Mouse (Mus musculus): ENCODE results near the gene Fam129a. TPM values are rescaled to one million over a fixed set of nuclear protein-coding genes. Genes with fewer than 3 reads are reported as not detected.
A peak's percentile ranks its signal among the peaks of the same experiment; 100 is the strongest.
"Not testable (repeated sequence)": the region's sequence is repeated elsewhere in the genome, so short reads cannot be mapped to it uniquely, and the experiment has no call there.

The Fam129a gene
- polyA plus RNA-seq, 1 experiment from 2014 or later, result 2.2 TPM

DNA sequence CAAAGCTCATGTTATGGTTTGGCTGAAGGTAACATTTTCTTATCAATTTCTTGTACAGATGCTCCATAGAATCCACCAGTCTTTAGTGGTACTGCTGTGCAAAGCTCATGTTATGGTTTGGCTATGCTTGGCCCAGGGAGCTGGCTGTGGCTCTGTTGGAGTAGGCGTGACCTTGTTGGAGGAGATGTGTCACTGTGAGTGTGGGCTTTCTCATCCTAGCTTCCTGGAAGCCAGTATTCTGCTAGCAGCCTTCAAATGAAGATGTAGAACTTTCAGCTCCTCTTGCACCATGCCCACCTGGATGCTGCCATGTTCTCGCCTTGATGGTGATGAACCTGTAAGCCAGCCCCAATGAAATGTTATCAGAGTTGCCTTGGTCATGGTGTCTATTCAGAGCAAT lies 178.9 kb downstream of the Fam129a start:
- not testable (repeated sequence) for H3K9ac ChIP-seq (replicated peaks); H3K9me3 ChIP-seq; H3K27ac ChIP-seq (replicated peaks); H3K27me3 ChIP-seq; ATAC-seq (replicated peaks); H3K4me3 ChIP-seq; H3K4me1 ChIP-seq; H3K36me3 ChIP-seq; H3K4me2 ChIP-seq (replicated peaks)
- WGBS, result 87% methylated on average over 2 of the region's 2 CpGs

DNA sequence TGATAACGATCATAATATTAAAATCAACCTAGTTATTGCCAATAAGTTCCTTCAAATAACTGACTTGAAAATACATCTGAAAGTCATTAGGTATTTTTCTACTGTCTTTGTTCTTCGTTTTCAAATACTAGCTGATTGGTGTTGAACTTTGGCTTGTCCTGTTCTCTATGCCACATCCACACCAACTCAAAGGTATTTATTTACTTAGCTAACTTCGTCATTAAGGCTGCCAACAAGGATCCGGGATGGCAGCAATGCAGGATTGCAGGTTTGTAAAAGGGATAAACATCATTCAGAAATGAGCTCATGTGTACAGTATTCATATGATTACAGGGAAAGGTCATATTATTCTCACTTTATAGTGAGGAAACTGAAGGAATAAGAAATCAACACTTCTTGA lies 182.0 kb downstream of the Fam129a start:
- Histone ChIP-seq H3K9ac (replicated peaks) (no peak overlapping the region), H3K9me3 (no peaks in the 10 kb centered on the region), H3K4me1 (peaks cover 21% of the 10 kb centered on the region), H3K27me3 (no peaks in the 10 kb centered on the region), H3K4me3 (no peak overlapping the region), H3K4me2 (replicated peaks) (no peak overlapping the region), H3K27ac (replicated peaks) (no peak overlapping the region), H3K36me3 (no peaks in the 10 kb centered on the region)
- no peak for ATAC-seq (replicated peaks)
- 89% methylated on average over 4 of the region's 4 CpGs for WGBS

DNA sequence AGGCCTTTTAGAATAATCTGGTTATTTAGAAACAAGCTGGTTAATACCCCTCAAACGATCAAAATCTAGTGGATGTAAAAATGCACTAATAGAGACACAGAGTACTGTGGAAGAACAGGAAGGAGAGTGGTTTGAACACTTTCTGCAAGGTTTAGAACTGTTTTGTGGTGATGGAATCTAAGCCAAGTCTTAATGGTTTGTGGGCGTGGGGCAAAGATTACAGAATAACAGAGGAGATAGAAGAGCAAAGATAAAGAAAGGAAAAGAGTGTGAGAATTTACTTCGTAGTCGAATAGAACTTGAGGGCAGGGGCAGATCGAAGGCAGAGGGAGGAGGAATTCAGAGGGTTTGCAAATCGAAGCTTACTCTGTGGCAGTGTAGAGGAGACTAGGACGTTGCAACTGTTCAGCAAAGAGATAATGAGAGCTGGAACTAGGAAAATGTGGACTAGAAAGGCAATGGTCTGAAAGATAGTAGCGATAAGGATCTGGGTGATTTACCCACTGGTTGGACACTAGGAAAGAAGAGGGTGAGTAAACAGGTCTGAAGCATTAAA lies 182.5 kb downstream of the Fam129a start:
- whole genome bisulfite sequencing, result 85% methylated on average over 8 of the region's 8 CpGs

DNA sequence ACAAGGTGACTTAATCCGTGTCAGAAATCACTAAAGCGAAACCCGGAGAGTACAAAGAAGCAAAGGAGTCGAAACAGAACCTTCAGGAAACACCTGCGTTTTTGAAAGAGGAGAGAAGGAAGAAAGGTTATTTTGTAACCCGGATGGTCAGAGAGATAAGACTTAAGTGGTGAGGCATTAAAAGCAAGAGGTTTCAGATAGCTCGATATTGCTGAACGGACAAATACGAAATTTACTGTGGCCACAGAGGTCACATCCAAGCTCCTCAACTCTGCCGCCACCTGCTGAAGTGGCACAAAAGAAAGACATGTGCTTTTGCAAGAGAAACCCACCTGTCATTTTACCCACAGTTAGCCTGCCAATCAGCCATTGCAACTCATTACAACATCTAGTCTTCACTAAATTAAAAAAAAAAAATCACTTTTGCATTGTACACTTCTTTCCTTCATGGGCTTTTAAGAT lies 183.1 kb downstream of the Fam129a start:
- no peak for ATAC-seq (replicated peaks)
- no peak overlapping the region for H3K27ac ChIP-seq (replicated peaks)
- WGBS, result 77% methylated on average over 10 of the region's 10 CpGs
- peak overlapping the region; percentile 46 for H3K4me2 ChIP-seq (replicated peaks)
- peak overlapping the region; percentile 52; the same call in 1 of the 2 replicates for H3K9ac ChIP-seq (replicated peaks)
- H3K9me3 ChIP-seq, result no peaks in the 10 kb centered on the region
- peak overlapping the region; percentile 58 for H3K4me3 ChIP-seq
- H3K36me3 ChIP-seq, result no peaks in the 10 kb centered on the region
- H3K27me3 ChIP-seq, result no peaks in the 10 kb centered on the region
- H3K4me1 ChIP-seq, result peaks cover 21% of the 10 kb centered on the region

More for the DNA sequence above, 182.5 kb downstream of the Fam129a start:
- Histone ChIP-seq H3K4me1 (peaks cover 21% of the 10 kb centered on the region), H3K4me2 (replicated peaks) (no peak overlapping the region), H3K36me3 (no peaks in the 10 kb centered on the region), H3K27ac (replicated peaks) (no peak overlapping the region), H3K4me3 (no peak overlapping the region), H3K9ac (replicated peaks) (no peak overlapping the region), H3K9me3 (no peaks in the 10 kb centered on the region), H3K27me3 (no peaks in the 10 kb centered on the region)
- ATAC-seq (replicated peaks), result no peak

DNA sequence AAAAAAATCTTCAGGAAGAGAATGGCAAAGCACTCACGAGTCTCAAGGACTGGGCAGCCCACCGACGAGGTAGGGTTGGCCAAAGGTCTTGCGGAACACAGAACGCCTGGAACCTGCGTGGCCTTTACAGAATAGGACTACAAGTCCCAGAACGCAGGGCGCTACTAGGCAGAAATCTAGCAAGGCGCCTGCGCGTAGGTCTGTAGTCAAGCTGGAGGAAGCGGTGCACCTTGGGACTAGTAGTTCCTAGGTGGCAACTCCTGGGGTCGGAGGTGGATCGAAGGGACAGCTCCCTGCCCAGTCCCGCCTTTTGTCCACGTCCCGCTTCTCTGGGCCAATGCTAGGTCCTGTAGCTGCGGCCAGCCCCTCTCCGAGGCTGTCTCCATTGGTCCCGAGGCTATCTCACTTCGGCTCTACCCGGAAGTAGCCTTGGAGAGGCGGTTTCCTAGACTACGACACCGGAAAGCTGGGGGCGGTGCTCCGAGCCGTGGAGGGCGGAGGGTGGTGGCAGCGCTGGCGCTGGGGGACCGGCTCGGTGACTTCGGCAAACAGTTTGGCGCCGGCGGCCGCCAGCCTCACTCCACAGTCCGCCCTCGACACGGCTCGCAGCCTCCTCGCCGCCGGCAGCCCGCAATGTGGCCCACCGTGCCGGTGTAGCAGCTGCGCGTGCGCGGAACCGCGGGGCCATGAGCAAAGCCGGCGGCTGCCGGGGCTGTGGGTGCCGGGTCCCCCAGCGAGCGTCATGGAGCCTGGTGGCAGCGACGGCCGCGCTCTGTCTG lies 184.1 kb downstream of the Fam129a start, which contains the start of gene Edem3:
TSS of gene Edem3 (plus strand) at position 491 of the 779 bp plus-strand sequence.
- ATAC-seq (replicated peaks), result peak; percentile 99
- Histone ChIP-seq H3K27ac (replicated peaks) (peak within 1 kb of the TSS; percentile 87), H3K4me3 (peak within 1 kb of the TSS; percentile 58), H3K27me3 (no peaks in the 10 kb centered on the region), H3K9ac (replicated peaks) (peak within 1 kb of the TSS; percentile 61), H3K4me2 (replicated peaks) (peak within 1 kb of the TSS; percentile 75), H3K9me3 (no peaks in the 10 kb centered on the region), H3K4me1 (peaks cover 21% of the 10 kb centered on the region), H3K36me3 (no peaks in the 10 kb centered on the region)
- WGBS, result under 1% methylated on average over 62 of the region's 64 CpGs

DNA sequence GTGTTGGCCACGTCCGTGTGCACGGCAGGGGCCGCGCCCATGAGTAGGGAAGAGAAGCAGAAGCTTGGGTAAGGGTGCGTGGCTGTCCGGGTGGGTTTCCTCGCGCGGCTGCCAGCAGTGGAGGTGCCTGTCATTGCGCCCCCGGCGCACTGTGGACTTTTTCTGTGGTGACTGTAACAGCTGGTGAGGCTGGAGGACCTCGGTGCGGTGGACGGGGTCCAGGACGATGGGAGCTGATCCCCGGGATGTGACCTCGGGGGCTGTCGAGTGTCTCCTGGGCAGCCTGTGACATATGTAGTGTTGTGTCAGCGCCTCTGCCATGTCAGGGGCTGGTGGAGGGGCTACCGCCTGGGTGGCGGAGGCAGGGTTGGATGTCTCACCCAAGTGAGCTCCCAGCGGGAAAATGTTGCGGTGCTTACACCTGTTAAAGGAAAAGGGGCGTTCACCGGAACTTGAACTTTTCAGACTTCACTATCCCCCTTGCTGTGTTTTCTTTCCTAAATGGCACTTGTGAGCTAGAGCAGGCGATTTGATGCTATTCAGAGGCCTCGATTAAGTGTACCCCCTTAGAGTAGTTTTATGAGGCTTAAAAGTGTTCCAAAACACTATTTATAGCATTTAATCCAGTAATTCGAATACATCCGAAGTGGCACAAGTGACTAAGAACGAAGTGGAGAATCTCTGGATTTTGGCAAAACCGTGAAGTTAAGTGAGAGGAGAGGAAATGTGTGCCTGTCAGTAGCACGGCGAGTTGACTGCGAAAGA lies 184.9 kb downstream of the Fam129a start:
- no peaks in the 10 kb centered on the region for H3K36me3 ChIP-seq
- whole genome bisulfite sequencing, result 6% methylated on average over 36 of the region's 36 CpGs
- ATAC-seq (replicated peaks), result peak; percentile 36; the same call in 1 of the 2 replicates

DNA sequence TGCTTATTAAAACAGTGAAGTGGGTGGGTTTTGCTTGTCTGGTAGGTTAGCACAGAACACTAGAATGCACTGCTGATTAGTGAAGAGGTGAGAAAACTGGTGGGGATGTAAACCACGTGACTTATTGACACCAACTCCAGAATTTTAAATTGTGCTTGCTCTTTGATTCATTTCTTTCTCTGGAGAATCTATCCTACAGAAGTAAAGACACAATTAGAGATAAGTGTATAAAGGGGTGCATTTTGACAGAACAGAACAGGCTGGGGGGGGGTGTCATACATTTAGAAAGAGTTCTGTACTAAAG lies 185.4 kb downstream of the Fam129a start:
- 30% methylated on average over 1 of the region's 1 CpGs for WGBS
- H3K4me2 ChIP-seq (replicated peaks), result peak overlapping the region; percentile 75
- H3K36me3 ChIP-seq, result peaks cover 3% of the 10 kb centered on the region; the same call in 1 of the 2 replicates
- no peak overlapping the region for H3K27ac ChIP-seq (replicated peaks)
- H3K9ac ChIP-seq (replicated peaks), result no peak overlapping the region
- H3K9me3 ChIP-seq, result no peaks in the 10 kb centered on the region
- ATAC-seq (replicated peaks), result no peak
- H3K4me3 ChIP-seq, result peak overlapping the region; percentile 58
- H3K27me3 ChIP-seq, result no peaks in the 10 kb centered on the region
- H3K4me1 ChIP-seq, result peaks cover 21% of the 10 kb centered on the region

More for the DNA sequence above, 184.9 kb downstream of the Fam129a start:
- H3K9ac ChIP-seq (replicated peaks), result peak overlapping the region; percentile 61
- H3K4me3 ChIP-seq, result peak overlapping the region; percentile 58
- peak overlapping the region; percentile 87 for H3K27ac ChIP-seq (replicated peaks)
- peaks cover 21% of the 10 kb centered on the region for H3K4me1 ChIP-seq
- H3K4me2 ChIP-seq (replicated peaks), result peak overlapping the region; percentile 75
- H3K27me3 ChIP-seq, result no peaks in the 10 kb centered on the region
- no peaks in the 10 kb centered on the region for H3K9me3 ChIP-seq

DNA sequence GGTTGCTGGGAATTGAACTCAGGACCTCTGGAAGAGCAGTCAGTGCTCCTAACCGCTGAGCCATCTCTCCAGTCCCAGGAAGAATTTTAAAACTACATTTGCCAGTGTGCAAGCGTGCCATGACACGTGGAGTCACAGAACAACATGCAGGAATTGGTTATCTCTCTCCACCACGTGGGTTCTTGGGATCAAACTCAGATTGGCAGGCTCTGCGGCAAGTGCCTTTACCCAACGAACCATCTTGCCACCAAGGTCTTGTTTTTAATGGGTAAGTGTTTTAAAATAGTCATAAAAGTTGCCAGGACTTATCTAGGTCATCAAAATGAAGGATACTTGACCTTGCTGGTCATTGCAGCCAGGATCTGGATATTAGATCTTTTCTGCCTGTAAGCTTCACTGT lies 187.3 kb downstream of the Fam129a start:
- Histone ChIP-seq H3K27me3 (no peaks in the 10 kb centered on the region), H3K4me1 (peaks cover 21% of the 10 kb centered on the region), H3K9me3 (no peaks in the 10 kb centered on the region), H3K36me3 (peaks cover 15% of the 10 kb centered on the region), H3K4me3 (no peak overlapping the region), H3K4me2 (replicated peaks) (no peak overlapping the region), H3K27ac (replicated peaks) (no peak overlapping the region), H3K9ac (replicated peaks) (no peak overlapping the region)
- 94% methylated on average over 6 of the region's 6 CpGs for WGBS
- ATAC-seq (replicated peaks), result no peak

DNA sequence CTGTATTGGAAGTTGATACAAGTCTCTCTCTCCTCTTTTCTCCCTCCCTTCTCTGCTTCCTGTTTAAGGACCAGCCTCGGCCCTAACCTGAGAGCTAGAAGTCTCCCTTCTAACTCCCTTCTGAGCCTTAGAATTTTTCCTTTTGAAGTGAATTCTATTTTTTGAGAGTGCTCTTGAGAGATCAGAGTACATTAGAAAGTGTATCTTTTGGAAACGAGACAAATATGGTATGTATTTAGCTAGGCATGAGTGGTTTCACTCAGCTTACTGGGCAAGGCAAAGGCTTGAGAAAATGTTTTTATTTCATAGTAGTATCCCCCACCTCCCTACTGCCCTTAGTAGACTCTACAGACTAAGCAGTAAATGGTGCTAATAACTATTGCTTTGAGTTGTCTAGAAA lies 188.0 kb downstream of the Fam129a start:
- no peak overlapping the region for H3K4me2 ChIP-seq (replicated peaks)
- H3K9ac ChIP-seq (replicated peaks), result no peak overlapping the region
- H3K4me1 ChIP-seq, result peaks cover 20% of the 10 kb centered on the region
- H3K4me3 ChIP-seq, result no peak overlapping the region
- WGBS, result 87% methylated on average over 2 of the region's 2 CpGs
- H3K27me3 ChIP-seq, result no peaks in the 10 kb centered on the region
- H3K36me3 ChIP-seq, result peaks cover 15% of the 10 kb centered on the region
- no peaks in the 10 kb centered on the region for H3K9me3 ChIP-seq
- no peak for ATAC-seq (replicated peaks)
- H3K27ac ChIP-seq (replicated peaks), result no peak overlapping the region

DNA sequence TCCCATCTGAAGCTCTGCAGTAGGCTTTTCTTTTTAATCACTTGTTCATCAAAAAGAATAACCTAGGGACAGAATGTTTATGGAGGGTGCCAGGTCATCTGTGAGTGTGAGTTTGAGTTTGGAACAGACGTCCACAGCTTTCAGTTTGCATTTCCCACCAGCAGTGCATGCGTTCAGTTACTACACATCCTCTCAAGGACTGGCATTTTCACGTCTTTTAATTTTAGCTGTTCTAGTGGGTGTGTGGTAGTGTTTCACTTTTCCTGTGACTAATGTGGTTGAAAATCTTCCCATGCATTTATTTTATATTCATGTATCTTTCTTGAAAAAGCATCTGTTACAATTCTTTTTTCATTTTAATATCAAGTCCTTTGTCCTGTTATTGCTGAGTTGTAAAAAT lies 193.2 kb downstream of the Fam129a start:
- no peak overlapping the region for H3K4me2 ChIP-seq (replicated peaks)
- H3K27me3 ChIP-seq, result no peaks in the 10 kb centered on the region
- peaks cover 15% of the 10 kb centered on the region for H3K36me3 ChIP-seq
- no peak overlapping the region for H3K9ac ChIP-seq (replicated peaks)
- H3K4me1 ChIP-seq, result peaks cover 1% of the 10 kb centered on the region; the same call in 1 of the 2 replicates
- H3K4me3 ChIP-seq, result no peak overlapping the region
- no peaks in the 10 kb centered on the region for H3K9me3 ChIP-seq
- WGBS, result 78% methylated on average over 3 of the region's 3 CpGs
- no peak for ATAC-seq (replicated peaks)
- H3K27ac ChIP-seq (replicated peaks), result no peak overlapping the region

DNA sequence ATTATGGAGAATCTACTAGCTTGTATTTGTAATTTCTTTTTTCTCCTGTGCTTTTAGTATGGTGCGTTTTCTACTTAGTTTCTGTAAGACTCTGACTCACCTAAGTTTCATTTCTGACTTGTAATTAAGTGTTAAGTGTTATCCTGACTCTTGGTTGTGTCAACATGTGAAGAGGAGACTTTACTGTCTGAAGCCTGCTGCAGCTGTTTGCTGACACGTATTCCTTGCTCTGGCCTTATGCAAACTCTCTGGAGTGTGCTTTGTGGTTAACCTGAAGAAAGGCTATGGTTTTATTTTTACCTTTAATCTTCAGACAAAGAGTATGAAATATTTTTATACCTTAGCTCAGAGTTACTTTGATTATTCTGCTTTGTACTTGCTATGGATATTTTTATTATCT lies 195.2 kb downstream of the Fam129a start:
- ATAC-seq (replicated peaks), result no peak
- H3K4me1 ChIP-seq, result peaks cover 6% of the 10 kb centered on the region; the same call in 1 of the 2 replicates
- WGBS, result 82% methylated on average over 2 of the region's 2 CpGs
- H3K36me3 ChIP-seq, result peaks cover 20% of the 10 kb centered on the region
- no peak overlapping the region for H3K9ac ChIP-seq (replicated peaks)
- no peak overlapping the region for H3K4me3 ChIP-seq
- no peaks in the 10 kb centered on the region for H3K27me3 ChIP-seq
- H3K4me2 ChIP-seq (replicated peaks), result no peak overlapping the region
- no peaks in the 10 kb centered on the region for H3K9me3 ChIP-seq
- H3K27ac ChIP-seq (replicated peaks), result no peak overlapping the region
